Comparison of ENCODE assay signal across 24 mouse cellular contexts in the genomic region with DNA sequence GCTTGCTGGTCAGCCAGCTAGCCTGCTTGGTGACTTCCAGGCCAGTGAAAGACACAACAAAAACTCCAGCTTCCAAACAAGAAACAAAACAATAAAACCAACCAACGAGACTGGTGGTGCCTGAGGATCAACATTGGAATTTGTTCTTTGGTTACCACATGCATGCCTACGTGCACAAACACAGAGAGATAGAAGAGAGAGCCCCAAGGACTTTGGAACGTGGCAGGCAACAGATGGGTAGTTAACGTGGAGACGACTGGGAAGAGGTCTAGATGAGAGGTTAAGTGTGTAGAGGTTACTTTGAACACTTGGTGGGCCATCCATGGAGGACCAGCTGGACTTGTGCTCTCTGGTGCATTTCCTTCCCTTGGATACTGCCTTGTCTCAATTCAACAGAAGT. TPM values are rescaled to one million over a fixed set of nuclear protein-coding genes. Genes with fewer than 3 reads are reported as not detected.
DNase-seq lines count a peak whose midpoint lies in the region; ATAC-seq and TF ChIP-seq lines count a peak whose summit lies in the region.
"Had no signal": no experiment of that assay in that cellular context is flagged by ENCODE, and none has a peak within 500 bp of the region (broad histone marks: within the 10 kb centered on the region; RNA-seq: fewer than 3 reads in every experiment).

No protein-coding gene starts in this region.

- H3K4me1 ChIP-seq in intestine, embryonic 16.5 days (ENCODE audit: control insufficient read depth, insufficient read depth, low read length): no peaks in the 10 kb centered on the region
- H3K4me1 ChIP-seq in intestine, embryonic 15.5 days (replicated peaks): no peaks in the 10 kb centered on the region
- H3K4me1 ChIP-seq in liver, embryonic 16.5 days (ENCODE audit: control insufficient read depth, low read depth, low read length): no peaks in the 10 kb centered on the region; the same call in 1 of the 2 replicates
- no peaks in the 10 kb centered on the region for H3K4me1 ChIP-seq in liver, embryonic 12.5 days
- no peaks in the 10 kb centered on the region for H3K4me1 ChIP-seq in intestine, postnatal 0 days (replicated peaks; ENCODE audit: control insufficient read depth, insufficient read depth, low read length)
- H3K4me1 ChIP-seq: embryonic facial prominence, embryonic 10.5 days; embryonic facial prominence, embryonic 12.5 days; forebrain, embryonic 13.5 days had no signal

- 69% methylated on average over 5 of the region's 5 CpGs for WGBS in intestine, embryonic 16.5 days
- WGBS in intestine, embryonic 15.5 days: 76% methylated on average over 5 of the region's 5 CpGs
- WGBS in liver, embryonic 16.5 days (ENCODE audit: insufficient replicate concordance): 45% methylated on average over 5 of the region's 5 CpGs
- 65% methylated on average over 5 of the region's 5 CpGs for WGBS in liver, embryonic 12.5 days (ENCODE audit: insufficient replicate concordance)
- WGBS in intestine, postnatal 0 days: 53% methylated on average over 5 of the region's 5 CpGs

- TF ChIP-seq CTCF in intestine, postnatal 0 days (IDR thresholded peaks at IDR 0.05; ENCODE audit: low read depth): no peak

- H3K27me3 ChIP-seq in intestine, embryonic 16.5 days (replicated peaks; ENCODE audit: control insufficient read depth, insufficient read depth, low read length): no peaks in the 10 kb centered on the region
- no peaks in the 10 kb centered on the region for H3K27me3 ChIP-seq in intestine, embryonic 15.5 days (replicated peaks)
- no peaks in the 10 kb centered on the region for H3K27me3 ChIP-seq in liver, embryonic 16.5 days (ENCODE audit: control insufficient read depth, insufficient read depth, low read depth, low read length)
- H3K27me3 ChIP-seq in liver, embryonic 12.5 days (replicated peaks): peaks cover 6% of the 10 kb centered on the region; the same call in 1 of the 2 replicates
- H3K27me3 ChIP-seq in intestine, postnatal 0 days (replicated peaks; ENCODE audit: control insufficient read depth, insufficient read depth, low read length): no peaks in the 10 kb centered on the region
- H3K27me3 ChIP-seq: CH12.LX; embryonic facial prominence, embryonic 12.5 days; forebrain, embryonic 13.5 days; Patski had no signal

- ATAC-seq in intestine, embryonic 16.5 days: peak; percentile 40; the same call in 1 of the 2 replicates
- ATAC-seq in intestine, embryonic 15.5 days: no peak
- ATAC-seq in liver, embryonic 16.5 days (ENCODE audit: low read depth): peak; percentile 72
- no peak for ATAC-seq in liver, embryonic 12.5 days
- peak; percentile 84 for ATAC-seq in intestine, postnatal 0 days
- ATAC-seq: activated CD4-positive, CD25-positive, alpha-beta regulatory T cell, adult 4 months; CD4-positive, CD25-positive, alpha-beta regulatory T cell, adult 4 months; forebrain, embryonic 13.5 days had no signal

- H3K9ac ChIP-seq in intestine, embryonic 16.5 days (ENCODE audit: low read depth, low read length): no peak overlapping the region
- H3K9ac ChIP-seq in intestine, embryonic 15.5 days: no peak overlapping the region
- no peak overlapping the region for H3K9ac ChIP-seq in liver, embryonic 16.5 days (ENCODE audit: low read depth, low read length)
- H3K9ac ChIP-seq in liver, embryonic 12.5 days: no peak overlapping the region
- H3K9ac ChIP-seq in intestine, postnatal 0 days (ENCODE audit: low read depth, low read length): no peak overlapping the region
- H3K9ac ChIP-seq: embryonic facial prominence, embryonic 12.5 days; forebrain, embryonic 13.5 days had no signal

- H3K27ac ChIP-seq in intestine, embryonic 16.5 days (ENCODE audit: low read length): no peak overlapping the region
- no peak overlapping the region for H3K27ac ChIP-seq in intestine, embryonic 15.5 days
- H3K27ac ChIP-seq in liver, embryonic 16.5 days (ENCODE audit: low read length): no peak overlapping the region
- no peak overlapping the region for H3K27ac ChIP-seq in liver, embryonic 12.5 days
- peak overlapping the region; percentile 78 for H3K27ac ChIP-seq in intestine, postnatal 0 days (ENCODE audit: low read depth, low read length)
- H3K27ac ChIP-seq: embryonic facial prominence, embryonic 10.5 days; embryonic facial prominence, embryonic 12.5 days; forebrain, embryonic 13.5 days had no signal

- no peak overlapping the region for H3K4me2 ChIP-seq in intestine, embryonic 16.5 days (ENCODE audit: low read depth, low read length)
- H3K4me2 ChIP-seq in intestine, embryonic 15.5 days (replicated peaks): no peak overlapping the region
- no peak overlapping the region for H3K4me2 ChIP-seq in liver, embryonic 16.5 days (ENCODE audit: low read depth, low read length)
- no peak overlapping the region for H3K4me2 ChIP-seq in liver, embryonic 12.5 days
- H3K4me2 ChIP-seq in intestine, postnatal 0 days (replicated peaks; ENCODE audit: low read depth): no peak overlapping the region
- H3K4me2 ChIP-seq: embryonic facial prominence, embryonic 12.5 days; forebrain, embryonic 13.5 days had no signal

- H3K4me3 ChIP-seq in intestine, embryonic 16.5 days (ENCODE audit: low read length): no peak overlapping the region
- H3K4me3 ChIP-seq in intestine, embryonic 15.5 days (replicated peaks): no peak overlapping the region
- H3K4me3 ChIP-seq in liver, embryonic 16.5 days (ENCODE audit: low read depth, low read length): no peak overlapping the region
- H3K4me3 ChIP-seq in liver, embryonic 12.5 days: no peak overlapping the region
- H3K4me3 ChIP-seq in intestine, postnatal 0 days (ENCODE audit: low read depth, low read length): no peak overlapping the region
- H3K4me3 ChIP-seq: embryonic facial prominence, embryonic 10.5 days; embryonic facial prominence, embryonic 12.5 days; forebrain, embryonic 13.5 days had no signal

- peak; percentile 16 for DNase-seq in kidney, adult 9 months
- DNase-seq in kidney, adult 18-20 months: no peak
- DNase-seq: adrenal gland, adult 8-10 months; adrenal gland, postnatal 14 days; adrenal gland, postnatal 36 days; B cell, adult 2 months; cerebellum, adult 11-12 months; cerebellum, adult 2 months; cerebellum, adult 9-10 months; cerebellum, postnatal 10 days; cerebellum, postnatal 25 days had no signal

- no peaks in the 10 kb centered on the region for H3K9me3 ChIP-seq in intestine, embryonic 16.5 days (ENCODE audit: control insufficient read depth, low read length)
- H3K9me3 ChIP-seq in intestine, embryonic 15.5 days: no peaks in the 10 kb centered on the region
- peaks cover 7% of the 10 kb centered on the region; the same call in 1 of the 2 replicates for H3K9me3 ChIP-seq in liver, embryonic 16.5 days (replicated peaks; ENCODE audit: control insufficient read depth, low read length)
- H3K9me3 ChIP-seq in liver, embryonic 12.5 days (replicated peaks): peaks cover 16% of the 10 kb centered on the region
- H3K9me3 ChIP-seq in intestine, postnatal 0 days (ENCODE audit: control insufficient read depth): no peaks in the 10 kb centered on the region
- H3K9me3 ChIP-seq: embryonic facial prominence, embryonic 12.5 days; forebrain, embryonic 13.5 days had no signal

- H3K36me3 ChIP-seq in intestine, embryonic 16.5 days (ENCODE audit: control insufficient read depth, insufficient read depth, low read length): no peaks in the 10 kb centered on the region
- no peaks in the 10 kb centered on the region for H3K36me3 ChIP-seq in intestine, embryonic 15.5 days
- no peaks in the 10 kb centered on the region for H3K36me3 ChIP-seq in liver, embryonic 16.5 days (ENCODE audit: control insufficient read depth, insufficient read depth)
- H3K36me3 ChIP-seq in liver, embryonic 12.5 days: no peaks in the 10 kb centered on the region
- no peaks in the 10 kb centered on the region for H3K36me3 ChIP-seq in intestine, postnatal 0 days (ENCODE audit: control insufficient read depth, insufficient read depth)
- H3K36me3 ChIP-seq: embryonic facial prominence, embryonic 10.5 days; embryonic facial prominence, embryonic 12.5 days; G1E had no signal

RNA-seq across cellular contexts. Expression of a gene that starts 19.2 kb away (rescaled TPM):
- 22.8 TPM in 2 replicates for polyA plus RNA-seq in intestine, embryonic 16.5 days (2015; fragmentation: Nextera tagmentation; extraction: Ambion mirVana)
- polyA plus RNA-seq in intestine, embryonic 15.5 days (2015; fragmentation: Nextera tagmentation; extraction: Ambion mirVana): 19.4 and 24.0 TPM in 2 replicates
- polyA plus RNA-seq in liver, embryonic 16.5 days (2015; fragmentation: Nextera tagmentation; extraction: Ambion mirVana): 199 and 206 TPM in 2 replicates
- polyA plus RNA-seq in liver, embryonic 12.5 days (2016; fragmentation: Nextera tagmentation; extraction: Ambion mirVana): 166 and 181 TPM in 2 replicates
- 68.4 and 69.0 TPM in 2 replicates for polyA plus RNA-seq in intestine, postnatal 0 days (2015; fragmentation: Nextera tagmentation; extraction: Ambion mirVana)

Comparison
In these comparisons a context has a peak if more than half of its experiments do, and no peak if none do; other contexts are left out.
1. ATAC-seq: peak in intestine, embryonic 16.5 days (single experiment), liver, embryonic 16.5 days (single experiment) and intestine, postnatal 0 days (single experiment); none in intestine, embryonic 15.5 days (single experiment) and liver, embryonic 12.5 days (single experiment).